Mouse (Mus musculus) CD4-positive, CD25-positive, alpha-beta regulatory T cell, adult 2 months (primary cell): ENCODE data around the gene Gm45521.
"Not testable (repeated sequence)": the region's sequence is repeated elsewhere in the genome, so short reads cannot be mapped to it uniquely, and the experiment has no call there.

Experiments used
- DNase-seq: peaks from one replicate; pipeline ENCODE4 v3.0.0-alpha.2; 2012; ENCODE audit warnings: low read depth, low spot score

Gm45521 gene

GRCm38 (mm10) chr14:7999435-7999834 lies 42.3 kb downstream of the Gm45521 start:
- no peak for DNase-seq

- no peak for DNase-seq
These were observed 43.2 kb downstream of the Gm45521 start for GRCm38 (mm10) chr14:8000247-8000646.

GRCm38 (mm10) chr14:8000831-8001685 lies 44.0 kb downstream of the Gm45521 start:
- DNase-seq = no peak

GRCm38 (mm10) chr14:8002432-8003092 lies 45.5 kb downstream of the Gm45521 start, which contains the start of gene Abhd6:
TSS of gene Abhd6 (plus strand) at chr14:8002902.
- peak; percentile 90 for DNase-seq

- DNase-seq = peak; percentile 45
These were observed 46.1 kb downstream of the Gm45521 start for GRCm38 (mm10) chr14:8003093-8003670.

- no peak for DNase-seq
These were observed 46.9 kb downstream of the Gm45521 start for GRCm38 (mm10) chr14:8003727-8004670.

- not testable (repeated sequence) for DNase-seq
These were observed 49.0 kb downstream of the Gm45521 start for GRCm38 (mm10) chr14:8006061-8006460.

GRCm38 (mm10) chr14:8007084-8007483 lies 50.0 kb downstream of the Gm45521 start:
- no peak for DNase-seq

GRCm38 (mm10) chr14:8007486-8007885 lies 50.4 kb downstream of the Gm45521 start:
- no peak for DNase-seq

GRCm38 (mm10) chr14:8007923-8008322 lies 50.8 kb downstream of the Gm45521 start:
- no peak for DNase-seq
